In the genomic region with DNA sequence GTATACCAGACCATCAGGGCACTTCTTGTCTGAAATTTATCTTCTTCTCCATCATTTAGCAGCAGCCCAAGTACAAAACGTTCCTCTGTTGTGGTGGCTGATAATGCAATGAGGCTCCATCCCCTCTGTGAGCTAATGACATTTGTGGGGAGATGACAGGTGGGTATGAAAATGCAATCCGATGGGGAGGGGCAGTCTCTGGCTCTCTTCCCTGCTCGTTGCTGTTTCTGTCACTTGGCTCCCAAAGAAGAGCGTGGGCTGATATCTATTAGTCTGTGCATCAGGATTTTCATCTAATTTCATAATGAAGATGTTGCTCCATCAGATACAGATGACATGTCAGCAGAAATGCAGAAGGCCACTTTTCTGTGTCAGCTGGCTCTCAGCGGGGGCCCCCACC, we compare ENCODE assay signal across 16 mouse cellular contexts.
DNase-seq lines count a peak whose midpoint lies in the region; TF ChIP-seq lines count a peak whose summit lies in the region.
"Had no signal": no experiment of that assay in that cellular context is flagged by ENCODE, and none has a peak within 500 bp of the region (broad histone marks: within the 10 kb centered on the region; RNA-seq: fewer than 3 reads in every experiment).

No protein-coding gene starts in this region.

- H3K4me3 ChIP-seq in layer of hippocampus, adult 2 months, result no peak overlapping the region

- no peak overlapping the region; the same call in 1 of the 2 replicates for H3K27ac ChIP-seq in layer of hippocampus, adult 2 months

- peak; percentile 59 for DNase-seq in heart, adult 11 months
- no peak for DNase-seq in heart, postnatal 4 days
- DNase-seq in layer of hippocampus, adult 2 months (ENCODE audit: low spot score in 2 of 2), result peak; percentile 22 to 35
- no peak for DNase-seq in layer of hippocampus, postnatal 25 days (ENCODE audit: extremely low spot score in 1 of 2, low spot score in 1 of 2)
- DNase-seq in layer of hippocampus, adult 9-11 months, result peak; percentile 47
- no peak for DNase-seq in layer of hippocampus, adult 8-10 months (ENCODE audit: low spot score in 2 of 2)
- DNase-seq: adrenal gland, adult 2 months; adrenal gland, adult 8-10 months; adrenal gland, postnatal 10 days; adrenal gland, postnatal 14 days; adrenal gland, postnatal 25 days; adrenal gland, postnatal 36 days; B cell, adult 2 months; cerebellum, adult 11 months; cerebellum, adult 11-12 months; cerebellum, adult 18-20 months had no signal

- no peak for TF ChIP-seq CTCF in layer of hippocampus, adult 2 months (conservative IDR thresholded peaks at IDR 0.05)

Comparison
In these comparisons a context has a peak if more than half of its experiments do, and no peak if none do; other contexts are left out.
1. DNase-seq: peak in heart, adult 11 months (single experiment), layer of hippocampus, adult 2 months (2 of 2) and layer of hippocampus, adult 9-11 months (single experiment); none in heart, postnatal 4 days (single experiment), layer of hippocampus, postnatal 25 days (0 of 2) and layer of hippocampus, adult 8-10 months (0 of 2).